Mouse (Mus musculus) left cerebral cortex, postnatal 25 days (tissue): ENCODE measurements at regions not wholly inside any gene's neighbourhood (a gene's known extent, or its start where the extent isn't known, plus 50 kb on each side); places are given as distances from the start of the nearest gene placed in this dataset.

Source experiments
- DNase-seq, 2 experiments: peaks; one replicate each; pipeline ENCODE4 v3.0.0; 2022; ENCODE audit warnings: low spot score in 2 of 2, mixed read lengths in 1 of 2
- intact Hi-C: fragments of 180-260 bp; cut with DNase I; formaldehyde crosslinking; loops from one replicate; pipeline ENCODE4 v1.15.1; 2025

- no peak for DNase-seq
- intact Hi-C loops, result no loop called here
These were observed 160.0 kb upstream of the Jarid2 start for GRCm38 (mm10) chr13:44569241-44569778.

DNA sequence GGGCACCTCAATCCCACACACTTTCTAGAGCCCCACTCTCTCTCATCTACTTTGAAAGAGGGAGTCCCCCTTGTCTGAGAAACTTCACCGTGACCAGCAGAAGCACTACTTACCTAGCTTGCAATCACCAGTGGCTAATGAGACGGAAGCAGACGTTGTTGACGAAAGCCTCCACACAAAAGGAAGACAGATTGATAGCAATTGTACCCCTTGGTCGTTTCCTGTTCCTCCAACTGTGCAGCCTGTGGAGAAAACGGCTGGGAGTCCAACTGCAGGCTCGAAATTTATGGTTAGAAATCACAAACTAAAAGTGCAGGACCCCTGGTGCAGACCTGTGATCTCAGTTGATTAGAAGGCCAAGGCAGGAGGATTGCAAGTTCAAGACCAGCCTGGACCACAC lies 155.8 kb upstream of the Jarid2 start:
- DNase-seq, result no peak
- intact Hi-C loops, result no loop called here

GRCm38 (mm10) chr13:44579215-44579614 lies 150.1 kb upstream of the Jarid2 start:
- DNase-seq, result no peak
- intact Hi-C loops, result no loop called here

DNA sequence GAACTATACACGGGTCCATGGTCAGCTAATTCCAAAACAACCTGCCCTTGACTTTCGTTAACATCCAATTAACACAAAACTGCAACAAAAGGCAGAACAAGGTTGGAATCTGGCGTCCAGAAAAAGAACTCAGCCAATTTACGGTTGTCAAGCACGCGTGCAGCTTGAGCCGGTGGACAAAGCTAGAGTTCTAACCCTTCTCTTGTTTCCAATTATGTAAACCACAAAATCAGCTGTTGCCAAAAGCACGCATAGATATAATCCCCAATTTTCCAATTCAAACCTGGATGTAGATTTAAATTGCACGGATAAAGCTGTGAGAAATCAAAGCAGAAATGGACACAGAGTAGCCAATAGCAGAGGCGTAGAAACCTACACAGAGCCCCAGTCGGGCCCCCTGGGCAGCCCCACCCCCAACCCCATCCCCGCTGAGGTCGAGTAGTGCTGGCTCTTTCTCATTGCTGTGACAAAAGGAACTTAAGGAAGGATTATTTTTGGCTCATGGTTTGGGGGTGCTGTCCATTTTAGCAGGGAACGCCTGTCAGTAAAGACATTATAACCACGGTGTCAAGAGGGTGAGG lies 149.0 kb upstream of the Jarid2 start:
- no peak for DNase-seq
- intact Hi-C loops, result no loop called here

GRCm38 (mm10) chr13:44580767-44581166 lies 148.5 kb upstream of the Jarid2 start:
- no peak for DNase-seq
- intact Hi-C loops, result no loop called here

GRCm38 (mm10) chr13:44581947-44582766 lies 147.1 kb upstream of the Jarid2 start:
- intact Hi-C loops, result no loop called here
- no peak for DNase-seq

- DNase-seq, result no peak
- intact Hi-C loops, result no loop called here
These were observed 146.5 kb upstream of the Jarid2 start for GRCm38 (mm10) chr13:44582767-44583085.

- intact Hi-C loops, result no loop called here
- no peak for DNase-seq
These were observed 145.7 kb upstream of the Jarid2 start for GRCm38 (mm10) chr13:44583614-44584013.

DNA sequence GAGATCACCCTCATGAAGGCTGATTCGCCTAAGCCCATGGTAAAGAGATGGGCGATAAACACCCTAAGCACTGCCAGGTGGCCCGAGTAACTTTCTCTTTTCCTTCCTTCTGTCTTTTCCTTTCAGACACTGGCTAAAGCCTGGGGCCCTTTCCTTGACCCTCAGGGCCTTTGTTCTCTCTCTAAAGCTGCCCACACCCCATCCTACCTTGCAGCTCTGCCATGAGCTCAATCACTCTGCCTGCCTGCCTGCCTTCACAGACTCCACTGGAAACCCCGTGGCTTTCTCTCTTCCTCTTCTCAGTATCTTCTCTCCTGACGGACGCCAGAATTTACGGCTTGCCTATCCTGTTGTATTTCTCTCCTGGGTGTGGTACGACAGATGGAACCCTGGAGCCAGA lies 145.1 kb upstream of the Jarid2 start:
- intact Hi-C loops, result no loop called here
- no peak for DNase-seq

DNA sequence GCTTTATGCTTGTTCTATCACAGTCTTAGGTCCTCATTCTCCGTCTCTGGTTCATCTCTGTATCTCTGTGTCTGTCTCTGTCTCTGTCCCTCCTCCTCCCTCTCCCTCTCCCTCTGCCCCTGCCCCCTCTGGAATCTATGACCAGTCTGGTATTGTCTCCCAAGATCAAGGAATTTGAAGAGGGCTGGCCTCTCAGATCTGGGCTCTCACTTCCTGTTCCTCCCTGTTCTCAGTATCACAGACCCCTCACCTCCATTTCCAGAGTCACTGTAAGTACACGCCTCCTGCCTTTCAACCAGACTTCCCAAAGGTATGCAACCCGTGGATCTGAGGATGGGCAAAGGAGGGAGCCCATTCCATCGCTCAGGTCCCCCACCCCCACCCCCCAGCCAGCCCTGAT lies 144.7 kb upstream of the Jarid2 start:
- no peak for DNase-seq
- intact Hi-C loops, result no loop called here

GRCm38 (mm10) chr13:44587846-44588245 lies 141.4 kb upstream of the Jarid2 start:
- intact Hi-C loops, result no loop called here
- DNase-seq, result no peak

GRCm38 (mm10) chr13:44594645-44595044 lies 134.6 kb upstream of the Jarid2 start:
- intact Hi-C loops, result no loop called here
- no peak for DNase-seq

DNA sequence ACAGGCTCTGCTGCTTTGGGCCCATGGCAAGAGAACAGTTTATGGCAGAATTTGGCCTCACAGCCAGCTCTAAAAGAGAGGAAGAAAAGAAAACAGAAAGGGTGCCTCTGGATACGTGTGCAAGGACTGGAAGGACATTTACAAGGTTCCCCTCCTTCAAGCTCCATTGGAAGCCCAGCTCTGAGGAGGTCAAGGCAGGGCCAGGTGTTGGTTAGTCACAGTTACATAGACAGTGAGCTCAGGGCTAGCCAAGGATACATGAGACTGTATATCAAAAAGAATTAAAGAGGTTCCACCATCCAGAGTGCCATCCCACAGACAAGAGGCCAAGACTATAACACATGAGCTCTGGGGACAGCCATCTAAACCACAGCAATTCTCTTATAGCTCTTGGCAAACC lies 131.6 kb upstream of the Jarid2 start:
- no peak for DNase-seq
- intact Hi-C loops, result no loop called here

DNA sequence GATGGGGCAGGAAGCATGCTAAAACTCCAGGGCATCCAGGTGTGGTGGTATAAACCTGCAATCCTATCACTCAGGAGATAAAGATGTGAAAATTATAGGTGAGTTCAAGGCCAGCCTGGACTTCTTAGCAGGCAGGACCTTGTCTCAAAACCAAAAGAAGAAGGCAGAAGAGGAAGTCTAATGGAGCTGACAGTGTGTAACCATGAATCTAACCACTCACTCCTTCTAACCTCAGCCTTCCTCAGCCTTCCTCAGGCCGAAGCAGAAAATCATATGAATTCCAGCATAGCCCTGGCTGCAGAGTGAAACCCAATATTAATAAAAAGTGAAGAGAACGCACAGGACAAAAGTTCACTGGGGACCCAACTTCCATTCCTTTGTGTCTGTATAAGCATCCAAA lies 128.2 kb upstream of the Jarid2 start:
- intact Hi-C loops, result no loop called here
- DNase-seq, result no peak

GRCm38 (mm10) chr13:44602658-44603057 lies 126.6 kb upstream of the Jarid2 start:
- intact Hi-C loops, result no loop called here
- DNase-seq, result no peak

- intact Hi-C loops, result no loop called here
- DNase-seq, result no peak
These were observed 121.7 kb upstream of the Jarid2 start for GRCm38 (mm10) chr13:44607316-44608285.

GRCm38 (mm10) chr13:44608286-44608675 lies 121.0 kb upstream of the Jarid2 start:
- intact Hi-C loops, result no loop called here
- no peak for DNase-seq

- intact Hi-C loops, result no loop called here
- no peak for DNase-seq
These were observed 120.5 kb upstream of the Jarid2 start for GRCm38 (mm10) chr13:44608681-44609335.

DNA sequence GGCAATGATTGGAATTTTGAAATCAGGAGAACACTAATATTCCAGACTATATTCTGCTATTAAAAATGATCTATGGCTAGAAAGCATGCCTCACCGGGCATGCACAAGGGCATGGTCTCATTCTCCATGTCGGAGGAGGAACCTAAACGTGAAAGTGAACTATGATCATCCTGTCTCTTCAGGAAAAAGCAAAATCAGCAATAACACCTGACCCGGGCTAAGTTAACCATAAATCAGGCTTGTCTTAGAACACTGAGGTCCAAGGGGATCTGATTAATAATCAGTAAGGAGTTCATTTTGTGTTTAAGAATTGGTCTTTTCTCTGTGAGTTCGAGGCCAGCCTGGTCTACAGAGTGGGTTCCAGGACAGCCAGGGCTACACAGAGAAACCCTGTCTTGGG lies 119.7 kb upstream of the Jarid2 start:
- intact Hi-C loops, result no loop called here
- no peak for DNase-seq

- no peak for DNase-seq
- intact Hi-C loops, result no loop called here
These were observed 113.6 kb upstream of the Jarid2 start for GRCm38 (mm10) chr13:44615696-44616095.
